Mouse (Mus musculus): ENCODE data around the gene Olfr493. TPM values are rescaled to one million over a fixed set of nuclear protein-coding genes. Genes with fewer than 3 reads are reported as not detected.

The Olfr493 gene
- total RNA-seq (2014; rRNA removed) (not detected in 2 replicates), polyA plus RNA-seq (2015; fragmentation: Nextera tagmentation; extraction: Ambion mirVana) (not detected in 2 replicates)

DNA sequence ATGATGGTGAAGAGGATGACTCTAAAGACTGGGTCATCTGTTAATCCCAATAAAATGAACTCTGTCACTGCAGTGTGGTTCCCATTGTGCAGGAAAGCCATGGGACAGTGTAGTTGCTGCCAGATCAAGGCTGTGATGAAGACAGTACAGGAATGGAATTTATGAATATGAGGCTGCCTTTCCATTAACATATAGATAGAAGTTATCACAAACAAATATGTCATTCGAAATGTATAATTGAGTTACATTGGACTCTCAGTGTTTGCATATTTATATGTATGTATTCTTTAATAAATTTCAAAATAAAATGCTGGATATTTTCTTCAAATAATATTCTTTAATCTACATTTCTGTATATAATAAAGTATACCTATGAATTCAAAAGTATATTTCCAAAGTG, at the start of gene Olfr493:
Gene Olfr493, minus strand, starts transcription at position 101 of the 400 bp plus-strand sequence.
- H3K4me3 ChIP-seq (ENCODE audit: low read depth, low read length): no peak within 1 kb of the TSS
- H3K9ac ChIP-seq: no peak within 1 kb of the TSS
- no peaks in the 10 kb centered on the region for H3K36me3 ChIP-seq (ENCODE audit: insufficient read depth)
- ATAC-seq (no peak), DNase-seq (no peak)
- H3K4me1 ChIP-seq (ENCODE audit: insufficient read depth): no peaks in the 10 kb centered on the region
- 59% methylated on average over 1 of the region's 1 CpGs for WGBS
- no peaks in the 10 kb centered on the region for H3K27me3 ChIP-seq (ENCODE audit: insufficient read depth, low read length)
- no peaks in the 10 kb centered on the region for H3K9me3 ChIP-seq (ENCODE audit: low read length)
- H3K27ac ChIP-seq (ENCODE audit: low read depth, low read length): no peak within 1 kb of the TSS
- H3K4me2 ChIP-seq (ENCODE audit: low read depth): no peak within 1 kb of the TSS
- no peak for TF ChIP-seq CTCF (IDR thresholded peaks at IDR 0.05; ENCODE audit: low read depth)

GRCm38 (mm10) chr7:108392867-108393266, 46.1 kb upstream of the Olfr493 start, which contains the start of gene Olfr495:
Gene Olfr495 (plus strand): TSS chr7:108393167.
- no peak for ATAC-seq
- DNase-seq: no peak
- Histone ChIP-seq H3K4me2 (ENCODE audit: low read depth) (no peak within 1 kb of the TSS), H3K9ac (no peak within 1 kb of the TSS), H3K36me3 (ENCODE audit: insufficient read depth) (no peaks in the 10 kb centered on the region), H3K27ac (ENCODE audit: low read depth, low read length) (no peak within 1 kb of the TSS), H3K4me3 (ENCODE audit: low read depth, low read length) (no peak within 1 kb of the TSS), H3K27me3 (ENCODE audit: insufficient read depth, low read length) (no peaks in the 10 kb centered on the region), H3K9me3 (ENCODE audit: low read length) (no peaks in the 10 kb centered on the region), H3K4me1 (ENCODE audit: insufficient read depth) (no peaks in the 10 kb centered on the region)
- TF ChIP-seq CTCF (IDR thresholded peaks at IDR 0.05; ENCODE audit: low read depth): no peak
- whole genome bisulfite sequencing: 80% methylated on average over 1 of the region's 1 CpGs

DNA sequence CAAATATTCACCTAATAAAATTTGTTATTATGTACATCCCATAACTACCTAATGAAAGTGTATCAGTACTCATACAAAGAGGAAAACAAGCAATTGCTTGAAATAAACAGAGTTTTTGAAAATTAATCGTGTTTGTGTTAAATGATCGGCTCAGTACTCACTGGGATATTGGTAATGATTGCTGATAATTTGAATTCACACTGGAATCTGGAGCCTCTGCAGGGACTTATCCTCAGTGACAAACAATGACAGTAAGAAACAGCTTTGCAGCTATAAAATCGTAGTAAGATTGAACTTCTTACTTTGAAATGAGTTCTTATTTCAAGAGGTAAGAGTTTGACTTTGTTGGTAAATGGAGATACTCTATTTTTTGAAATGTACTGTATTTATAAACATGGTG, 18.3 kb upstream of the Olfr493 start, which contains the start of gene Olfr494:
Gene Olfr494, plus strand, starts transcription at position 301 of the 400 bp plus-strand sequence.
- H3K27ac ChIP-seq (ENCODE audit: low read depth, low read length): no peak within 1 kb of the TSS
- H3K9me3 ChIP-seq (ENCODE audit: low read length): no peaks in the 10 kb centered on the region
- H3K4me3 ChIP-seq (ENCODE audit: low read depth, low read length): no peak within 1 kb of the TSS
- TF ChIP-seq CTCF (IDR thresholded peaks at IDR 0.05; ENCODE audit: low read depth): no peak
- 87% methylated on average over 3 of the region's 3 CpGs for WGBS
- H3K4me1 ChIP-seq (ENCODE audit: insufficient read depth): no peaks in the 10 kb centered on the region
- H3K27me3 ChIP-seq (ENCODE audit: insufficient read depth, low read length): no peaks in the 10 kb centered on the region
- no peak within 1 kb of the TSS for H3K9ac ChIP-seq
- DNase-seq (no peak), ATAC-seq (no peak)
- H3K36me3 ChIP-seq (ENCODE audit: insufficient read depth): no peaks in the 10 kb centered on the region
- H3K4me2 ChIP-seq (ENCODE audit: low read depth): no peak within 1 kb of the TSS

GRCm38 (mm10) chr7:108323574-108323973, 23.2 kb downstream of the Olfr493 start, which contains the start of gene Olfr492:
Gene Olfr492 (minus strand): TSS chr7:108323674.
- Histone ChIP-seq H3K4me3 (ENCODE audit: low read depth, low read length) (no peak within 1 kb of the TSS), H3K4me2 (ENCODE audit: low read depth) (no peak within 1 kb of the TSS), H3K4me1 (ENCODE audit: insufficient read depth) (no peaks in the 10 kb centered on the region), H3K36me3 (ENCODE audit: insufficient read depth) (no peaks in the 10 kb centered on the region), H3K27me3 (ENCODE audit: insufficient read depth, low read length) (no peaks in the 10 kb centered on the region), H3K27ac (ENCODE audit: low read depth, low read length) (no peak within 1 kb of the TSS), H3K9ac (no peak within 1 kb of the TSS), H3K9me3 (ENCODE audit: low read length) (no peaks in the 10 kb centered on the region)
- no peak for TF ChIP-seq CTCF (IDR thresholded peaks at IDR 0.05; ENCODE audit: low read depth)
- no peak for DNase-seq
- ATAC-seq: no peak
- 84% methylated on average over 2 of the region's 2 CpGs for WGBS

DNA sequence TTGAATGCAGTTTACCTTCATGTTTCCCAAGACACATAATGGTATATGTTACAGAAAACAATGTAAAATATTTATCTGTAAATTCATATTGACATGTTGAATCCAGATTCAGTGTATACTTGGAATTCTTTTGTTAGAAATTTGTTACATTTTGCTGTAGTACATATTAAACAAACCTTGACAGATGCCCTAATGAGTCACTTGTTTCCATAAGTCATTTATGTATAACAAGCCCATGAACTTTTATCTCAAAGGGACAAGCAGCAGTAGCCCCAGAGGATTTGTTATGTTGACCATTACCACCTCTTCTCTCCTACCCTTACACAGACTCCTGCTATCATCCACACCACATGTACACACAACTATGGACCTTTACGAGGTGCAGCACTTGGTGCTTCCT, 33.6 kb downstream of the Olfr493 start, which contains the start of gene Olfr491:
Gene Olfr491, plus strand, starts transcription at position 301 of the 400 bp plus-strand sequence.
- DNase-seq: no peak
- Histone ChIP-seq H3K27ac (ENCODE audit: low read depth, low read length) (no peak within 1 kb of the TSS), H3K9ac (no peak within 1 kb of the TSS), H3K9me3 (ENCODE audit: low read length) (no peaks in the 10 kb centered on the region), H3K4me1 (ENCODE audit: insufficient read depth) (no peaks in the 10 kb centered on the region), H3K4me3 (ENCODE audit: low read depth, low read length) (no peak within 1 kb of the TSS), H3K36me3 (ENCODE audit: insufficient read depth) (no peaks in the 10 kb centered on the region), H3K27me3 (ENCODE audit: insufficient read depth, low read length) (no peaks in the 10 kb centered on the region), H3K4me2 (ENCODE audit: low read depth) (no peak within 1 kb of the TSS)
- ATAC-seq: no peak
- TF ChIP-seq CTCF (IDR thresholded peaks at IDR 0.05; ENCODE audit: low read depth): no peak
- WGBS: 87% methylated on average over 1 of the region's 1 CpGs

Other genes starting within 250 kb of the Olfr493 start
- gene Olfr482, start 249.4 kb downstream of the Olfr493 start, total RNA-seq (2014; rRNA removed): not detected in 2 replicates
- gene Olfr482, start 249.4 kb downstream of the Olfr493 start, polyA plus RNA-seq (2015; fragmentation: Nextera tagmentation; extraction: Ambion mirVana): 0.08 TPM in 1 of 2 replicates, not detected in the other
- not detected in 2 replicates for gene Olfr483, start 246.1 kb downstream of the Olfr493 start, total RNA-seq (2014; rRNA removed)
- not detected in 2 replicates for gene Olfr483, start 246.1 kb downstream of the Olfr493 start, polyA plus RNA-seq (2015; fragmentation: Nextera tagmentation; extraction: Ambion mirVana)
- gene Olfr484, start 219.5 kb downstream of the Olfr493 start, total RNA-seq (2014; rRNA removed): not detected in 2 replicates
- not detected in 2 replicates for gene Olfr484, start 219.5 kb downstream of the Olfr493 start, polyA plus RNA-seq (2015; fragmentation: Nextera tagmentation; extraction: Ambion mirVana)
- not detected in 2 replicates for gene Olfr485, start 187.1 kb downstream of the Olfr493 start, total RNA-seq (2014; rRNA removed)
- not detected in 2 replicates for gene Olfr485, start 187.1 kb downstream of the Olfr493 start, polyA plus RNA-seq (2015; fragmentation: Nextera tagmentation; extraction: Ambion mirVana)
- gene Olfr486, start 174.2 kb downstream of the Olfr493 start, total RNA-seq (2014; rRNA removed): not detected in 2 replicates
- gene Olfr486, start 174.2 kb downstream of the Olfr493 start, polyA plus RNA-seq (2015; fragmentation: Nextera tagmentation; extraction: Ambion mirVana): not detected in 2 replicates
- gene Olfr487, start 132.3 kb downstream of the Olfr493 start, total RNA-seq (2014; rRNA removed): not detected in 2 replicates
- gene Olfr487, start 132.3 kb downstream of the Olfr493 start, polyA plus RNA-seq (2015; fragmentation: Nextera tagmentation; extraction: Ambion mirVana): not detected in 2 replicates
- not detected in 2 replicates for gene Olfr488, start 88.6 kb downstream of the Olfr493 start, total RNA-seq (2014; rRNA removed)
- gene Olfr488, start 88.6 kb downstream of the Olfr493 start, polyA plus RNA-seq (2015; fragmentation: Nextera tagmentation; extraction: Ambion mirVana): not detected in 2 replicates
- gene Olfr490, start 58.0 kb downstream of the Olfr493 start, total RNA-seq (2014; rRNA removed): not detected in 2 replicates
- gene Olfr490, start 58.0 kb downstream of the Olfr493 start, polyA plus RNA-seq (2015; fragmentation: Nextera tagmentation; extraction: Ambion mirVana): not detected in 2 replicates
- not detected in 2 replicates for gene Olfr491, start 33.5 kb downstream of the Olfr493 start, total RNA-seq (2014; rRNA removed)
- gene Olfr491, start 33.5 kb downstream of the Olfr493 start, polyA plus RNA-seq (2015; fragmentation: Nextera tagmentation; extraction: Ambion mirVana): not detected in 2 replicates
- not detected in 2 replicates for gene Olfr492, start 23.3 kb downstream of the Olfr493 start, total RNA-seq (2014; rRNA removed)
- not detected in 2 replicates for gene Olfr492, start 23.3 kb downstream of the Olfr493 start, polyA plus RNA-seq (2015; fragmentation: Nextera tagmentation; extraction: Ambion mirVana)
- gene Olfr494, start 18.4 kb upstream of the Olfr493 start, total RNA-seq (2014; rRNA removed): not detected in 2 replicates
- gene Olfr494, start 18.4 kb upstream of the Olfr493 start, polyA plus RNA-seq (2015; fragmentation: Nextera tagmentation; extraction: Ambion mirVana): not detected in 2 replicates
- gene Olfr495, start 46.2 kb upstream of the Olfr493 start, total RNA-seq (2014; rRNA removed): not detected in 2 replicates
- gene Olfr495, start 46.2 kb upstream of the Olfr493 start, polyA plus RNA-seq (2015; fragmentation: Nextera tagmentation; extraction: Ambion mirVana): not detected in 2 replicates
- gene Olfr497, start 73.4 kb upstream of the Olfr493 start, total RNA-seq (2014; rRNA removed): not detected in 2 replicates
- gene Olfr497, start 73.4 kb upstream of the Olfr493 start, polyA plus RNA-seq (2015; fragmentation: Nextera tagmentation; extraction: Ambion mirVana): not detected in 2 replicates
- not detected in 2 replicates for gene Olfr498, start 118.3 kb upstream of the Olfr493 start, total RNA-seq (2014; rRNA removed)
- gene Olfr498, start 118.3 kb upstream of the Olfr493 start, polyA plus RNA-seq (2015; fragmentation: Nextera tagmentation; extraction: Ambion mirVana): not detected in 2 replicates
- not detected in 2 replicates for gene Olfr502, start 178.1 kb upstream of the Olfr493 start, total RNA-seq (2014; rRNA removed)
- not detected in 2 replicates for gene Olfr502, start 178.1 kb upstream of the Olfr493 start, polyA plus RNA-seq (2015; fragmentation: Nextera tagmentation; extraction: Ambion mirVana)
- gene Olfr503, start 197.5 kb upstream of the Olfr493 start, total RNA-seq (2014; rRNA removed): not detected in 2 replicates
- not detected in 2 replicates for gene Olfr503, start 197.5 kb upstream of the Olfr493 start, polyA plus RNA-seq (2015; fragmentation: Nextera tagmentation; extraction: Ambion mirVana)
- gene Olfr504, start 218.8 kb upstream of the Olfr493 start, total RNA-seq (2014; rRNA removed): not detected in 2 replicates
- not detected in 2 replicates for gene Olfr504, start 218.8 kb upstream of the Olfr493 start, polyA plus RNA-seq (2015; fragmentation: Nextera tagmentation; extraction: Ambion mirVana)